Mouse (Mus musculus) limb, embryonic 11.5 days (tissue): Measurements from ENCODE around the gene Vdac1. TPM values are rescaled to one million over a fixed set of nuclear protein-coding genes. Genes with fewer than 3 reads are reported as not detected.
"Not testable (repeated sequence)": the region's sequence is repeated elsewhere in the genome, so short reads cannot be mapped to it uniquely, and the experiment has no call there.

Experiments
- ATAC-seq: fragments of 200-750 bp; cut with Nextera tagmentation; 2 replicates; pipeline ENCODE4 v1.8.0; 2017; ENCODE audit warnings: low read depth; ENCODE audit not compliant: insufficient number of reproducible peaks, low FRiP score, low TSS enrichment
- DNase-seq: peaks from one replicate; pipeline ENCODE4 v3.0.0-alpha.2; 2015; ENCODE audit warnings: low spot score
- H3K27ac ChIP-seq: fragments of 300-500 bp; sonication (generic); replicated peaks from 2 replicates; pipeline ENCODE4 v1.5.1; 2014; ENCODE audit warnings: low read depth, mild to moderate bottlenecking, low read length
- H3K27me3 ChIP-seq: fragments of 300-500 bp; sonication (generic); 2 replicates; pipeline ENCODE4 v1.6.1; 2014; ENCODE audit warnings: mild to moderate bottlenecking, low read length, mixed read lengths; ENCODE audit not compliant: control insufficient read depth, insufficient read depth
- H3K36me3 ChIP-seq: fragments of 300-500 bp; sonication (generic); 2 replicates; pipeline ENCODE4 v1.6.1; 2014; ENCODE audit warnings: mild to moderate bottlenecking, low read length, moderate library complexity, mixed read lengths; ENCODE audit not compliant: control insufficient read depth, insufficient read depth
- H3K4me1 ChIP-seq: fragments of 300-500 bp; sonication (generic); 2 replicates; pipeline ENCODE4 v1.6.1; 2014; ENCODE audit warnings: low read length, mixed read lengths; ENCODE audit not compliant: control insufficient read depth, insufficient read depth
- H3K4me2 ChIP-seq: fragments of 300-500 bp; sonication (generic); 2 replicates; pipeline ENCODE4 v1.6.1; 2014; ENCODE audit warnings: low read depth, mild to moderate bottlenecking, moderate library complexity; ENCODE audit not compliant: severe bottlenecking
- H3K4me3 ChIP-seq: fragments of 300-500 bp; sonication (generic); 2 replicates; pipeline ENCODE4 v1.5.1; 2014; ENCODE audit warnings: low read depth, low read length
- H3K9ac ChIP-seq: fragments of 300-500 bp; sonication (generic); 2 replicates; pipeline ENCODE4 v1.6.1; 2014; ENCODE audit warnings: mild to moderate bottlenecking, low read length
- H3K9me3 ChIP-seq: fragments of 300-500 bp; sonication (generic); 2 replicates; pipeline ENCODE4 v1.6.1; 2016; ENCODE audit warnings: low read length; ENCODE audit not compliant: control insufficient read depth
- WGBS: fragments of 180-500 bp; shearing (Covaris S2); extraction: QIAGEN DNeasy Blood & Tissue Kit; methylation state at CpG from one replicate; pipeline ENCODE4 v1.1.7; 2014; 5-methylcytosine and 5-hydroxymethylcytosine counted together
- polyA plus RNA-seq: library from polyadenylated mRNA; unstranded; fragments of >200 nt; fragmentation: Nextera tagmentation; extraction: Ambion mirVana; gene quantifications from 2 replicates; pipeline ENCODE4 v1.2.1, GENCODE M21; 2014

The Vdac1 gene
- polyA plus RNA-seq, 1 experiment from 2014 or later = 191 TPM

GRCm38 (mm10) chr11:52348156-52348555 lies 12.5 kb upstream of the Vdac1 start:
- Histone ChIP-seq H3K4me1 (no peaks in the 10 kb centered on the region), H3K9me3 (no peaks in the 10 kb centered on the region), H3K4me3 (no peak overlapping the region), H3K4me2 (no peak overlapping the region), H3K36me3 (no peaks in the 10 kb centered on the region), H3K27ac (no peak overlapping the region), H3K9ac (no peak overlapping the region), H3K27me3 (no peaks in the 10 kb centered on the region)
- DNase-seq = no peak
- 85% methylated on average over 4 of the region's 4 CpGs for WGBS
- ATAC-seq = no peak

- H3K36me3 ChIP-seq = no peaks in the 10 kb centered on the region; the same call in 1 of the 2 replicates
- H3K27me3 ChIP-seq = no peaks in the 10 kb centered on the region
- no peak overlapping the region for H3K4me2 ChIP-seq
- H3K4me3 ChIP-seq = no peak overlapping the region
- no peaks in the 10 kb centered on the region for H3K9me3 ChIP-seq
- no peak overlapping the region for H3K27ac ChIP-seq
- ATAC-seq = no peak
- DNase-seq = no peak
- WGBS = 66% methylated on average over 3 of the region's 3 CpGs
- no peak overlapping the region for H3K9ac ChIP-seq
- no peaks in the 10 kb centered on the region for H3K4me1 ChIP-seq
Observed at GRCm38 (mm10) chr11:52348724-52349123, 11.9 kb upstream of the Vdac1 start.

- no peak overlapping the region for H3K9ac ChIP-seq
- no peaks in the 10 kb centered on the region for H3K4me1 ChIP-seq
- ATAC-seq (no peak), DNase-seq (peak; percentile 40)
- H3K36me3 ChIP-seq = no peaks in the 10 kb centered on the region; the same call in 1 of the 2 replicates
- H3K4me3 ChIP-seq = no peak overlapping the region
- H3K27ac ChIP-seq = no peak overlapping the region
- no peaks in the 10 kb centered on the region for H3K9me3 ChIP-seq
- H3K27me3 ChIP-seq = no peaks in the 10 kb centered on the region
- H3K4me2 ChIP-seq = no peak overlapping the region
- WGBS = 0% methylated on average over 8 of the region's 9 CpGs
Observed at GRCm38 (mm10) chr11:52350924-52351323, 9.7 kb upstream of the Vdac1 start.

- no peak for ATAC-seq
- 91% methylated on average over 3 of the region's 3 CpGs for WGBS
Observed at GRCm38 (mm10) chr11:52352271-52352670, 8.4 kb upstream of the Vdac1 start.

GRCm38 (mm10) chr11:52354644-52355043 lies 6.0 kb upstream of the Vdac1 start:
- H3K27ac ChIP-seq = no peak overlapping the region
- H3K4me2 ChIP-seq = no peak overlapping the region
- 80% methylated on average over 5 of the region's 5 CpGs for WGBS
- no peak for ATAC-seq
- no peaks in the 10 kb centered on the region; the same call in 1 of the 2 replicates for H3K36me3 ChIP-seq
- H3K9ac ChIP-seq = no peak overlapping the region
- H3K4me3 ChIP-seq = no peak overlapping the region
- peaks cover 1% of the 10 kb centered on the region; the same call in 1 of the 2 replicates for H3K4me1 ChIP-seq
- H3K9me3 ChIP-seq = no peaks in the 10 kb centered on the region
- DNase-seq = no peak
- no peaks in the 10 kb centered on the region for H3K27me3 ChIP-seq

More at GRCm38 (mm10) chr11:52352271-52352670, 8.4 kb upstream of the Vdac1 start:
- Histone ChIP-seq H3K4me3 (no peak overlapping the region), H3K9me3 (no peaks in the 10 kb centered on the region), H3K27ac (no peak overlapping the region), H3K27me3 (no peaks in the 10 kb centered on the region), H3K36me3 (no peaks in the 10 kb centered on the region; the same call in 1 of the 2 replicates), H3K9ac (no peak overlapping the region), H3K4me1 (no peaks in the 10 kb centered on the region), H3K4me2 (no peak overlapping the region)
- DNase-seq = no peak

GRCm38 (mm10) chr11:52355601-52356000 lies 5.1 kb upstream of the Vdac1 start:
- no peak overlapping the region for H3K27ac ChIP-seq
- H3K4me2 ChIP-seq = no peak overlapping the region
- H3K9ac ChIP-seq = no peak overlapping the region
- peaks cover 7% of the 10 kb centered on the region; the same call in 1 of the 2 replicates for H3K4me1 ChIP-seq
- no peak for ATAC-seq
- 79% methylated on average over 1 of the region's 1 CpGs for WGBS
- H3K36me3 ChIP-seq = no peaks in the 10 kb centered on the region; the same call in 1 of the 2 replicates
- no peaks in the 10 kb centered on the region for H3K9me3 ChIP-seq
- H3K4me3 ChIP-seq = no peak overlapping the region
- H3K27me3 ChIP-seq = no peaks in the 10 kb centered on the region
- DNase-seq = no peak

GRCm38 (mm10) chr11:52357091-52357490 lies 3.6 kb upstream of the Vdac1 start:
- not testable (repeated sequence) for H3K27ac ChIP-seq

GRCm38 (mm10) chr11:52358520-52358919 lies 2.1 kb upstream of the Vdac1 start:
- 37% methylated on average over 4 of the region's 4 CpGs for WGBS
- Histone ChIP-seq H3K4me3 (no peak overlapping the region), H3K9me3 (no peaks in the 10 kb centered on the region), H3K4me1 (peaks cover 15% of the 10 kb centered on the region), H3K27ac (no peak overlapping the region), H3K36me3 (no peaks in the 10 kb centered on the region; the same call in 1 of the 2 replicates), H3K9ac (0 out of 2 replicates have a peak overlapping the region, but pooled peaks have one; percentile 12), H3K4me2 (peak overlapping the region; percentile 10; the same call in 1 of the 2 replicates), H3K27me3 (no peaks in the 10 kb centered on the region)
- DNase-seq (peak; percentile 41), ATAC-seq (no peak)

More at GRCm38 (mm10) chr11:52357091-52357490, 3.6 kb upstream of the Vdac1 start:
- ATAC-seq, H3K36me3 ChIP-seq, H3K27me3 ChIP-seq, DNase-seq, H3K4me2 ChIP-seq, H3K4me3 ChIP-seq, H3K9me3 ChIP-seq, H3K9ac ChIP-seq: not testable (repeated sequence)
- WGBS = 91% methylated on average over 5 of the region's 5 CpGs
- peaks cover 12% of the 10 kb centered on the region for H3K4me1 ChIP-seq
